Mouse (Mus musculus): ENCODE results near the gene Pacrg. TPM values are rescaled to one million over a fixed set of nuclear protein-coding genes. Genes with fewer than 3 reads are reported as not detected.

The Pacrg gene
- polyA plus RNA-seq, 1 experiment from 2014 or later, result 8.9 TPM

DNA sequence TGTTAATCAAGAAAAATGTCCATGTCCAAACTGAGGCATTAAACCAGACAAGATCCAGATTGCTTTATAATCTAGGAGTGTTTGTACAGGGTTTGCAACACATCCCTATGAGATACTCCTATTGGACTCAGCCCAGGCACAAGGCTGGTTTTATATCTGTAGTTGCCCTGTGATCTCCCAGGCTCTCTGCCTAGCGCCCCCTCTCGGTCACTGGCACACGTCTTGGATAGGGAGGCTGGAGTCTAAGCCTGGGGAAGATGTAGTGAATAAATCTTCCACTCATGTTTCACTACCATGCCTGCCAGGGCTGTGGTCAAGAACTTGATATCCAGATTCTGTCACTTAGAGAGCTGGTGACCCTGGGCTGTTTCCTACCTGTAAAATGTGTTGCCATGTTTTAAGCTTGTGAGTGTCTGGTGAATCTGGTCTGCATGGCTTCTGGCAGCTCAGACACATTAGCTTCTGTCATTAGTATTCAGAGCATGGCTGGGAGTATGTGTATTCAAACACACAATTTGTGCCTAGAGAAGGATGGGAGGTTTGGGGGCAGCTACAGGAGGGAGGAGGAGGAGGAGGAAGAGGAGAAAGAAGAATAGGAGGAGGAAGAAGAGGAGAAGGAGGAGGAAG lies 310.7 kb downstream of the Pacrg start:
- Histone ChIP-seq H3K27ac (no peak overlapping the region), H3K4me3 (replicated peaks) (no peak overlapping the region), H3K27me3 (no peaks in the 10 kb centered on the region), H3K9me3 (no peaks in the 10 kb centered on the region), H3K9ac (replicated peaks) (no peak overlapping the region), H3K36me3 (no peaks in the 10 kb centered on the region), H3K4me1 (replicated peaks) (peaks cover 15% of the 10 kb centered on the region; the same call in 1 of the 2 replicates), H3K4me2 (replicated peaks) (no peak overlapping the region)
- ATAC-seq, result no peak
- WGBS, result 73% methylated on average over 3 of the region's 3 CpGs

DNA sequence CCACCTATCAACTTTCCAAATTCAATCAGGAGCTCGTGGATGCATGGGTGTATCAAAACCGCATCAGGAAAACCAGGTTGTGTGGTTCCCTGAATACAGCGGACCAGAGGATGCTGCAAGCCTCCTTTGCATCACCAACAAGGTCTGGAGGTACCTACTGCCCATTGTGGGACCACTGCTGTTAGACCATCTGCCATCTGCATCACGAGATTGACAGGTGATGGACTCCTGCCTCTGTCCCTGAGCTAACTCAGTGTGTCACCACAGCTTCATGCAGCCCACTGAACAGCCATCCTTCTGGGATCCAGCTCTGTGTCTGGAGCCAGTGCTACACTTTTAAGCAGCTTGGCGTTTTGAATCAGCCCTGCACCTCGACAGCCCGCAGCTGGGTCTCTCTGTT lies 318.8 kb downstream of the Pacrg start:
- no peak overlapping the region for H3K27ac ChIP-seq
- H3K9me3 ChIP-seq, result no peaks in the 10 kb centered on the region
- H3K36me3 ChIP-seq, result no peaks in the 10 kb centered on the region
- no peak overlapping the region for H3K4me2 ChIP-seq (replicated peaks)
- no peak for ATAC-seq
- H3K9ac ChIP-seq (replicated peaks), result no peak overlapping the region
- peaks cover 14% of the 10 kb centered on the region for H3K4me1 ChIP-seq (replicated peaks)
- H3K27me3 ChIP-seq, result peaks cover 5% of the 10 kb centered on the region; the same call in 1 of the 2 replicates
- 90% methylated on average over 7 of the region's 7 CpGs for WGBS
- H3K4me3 ChIP-seq (replicated peaks), result no peak overlapping the region

DNA sequence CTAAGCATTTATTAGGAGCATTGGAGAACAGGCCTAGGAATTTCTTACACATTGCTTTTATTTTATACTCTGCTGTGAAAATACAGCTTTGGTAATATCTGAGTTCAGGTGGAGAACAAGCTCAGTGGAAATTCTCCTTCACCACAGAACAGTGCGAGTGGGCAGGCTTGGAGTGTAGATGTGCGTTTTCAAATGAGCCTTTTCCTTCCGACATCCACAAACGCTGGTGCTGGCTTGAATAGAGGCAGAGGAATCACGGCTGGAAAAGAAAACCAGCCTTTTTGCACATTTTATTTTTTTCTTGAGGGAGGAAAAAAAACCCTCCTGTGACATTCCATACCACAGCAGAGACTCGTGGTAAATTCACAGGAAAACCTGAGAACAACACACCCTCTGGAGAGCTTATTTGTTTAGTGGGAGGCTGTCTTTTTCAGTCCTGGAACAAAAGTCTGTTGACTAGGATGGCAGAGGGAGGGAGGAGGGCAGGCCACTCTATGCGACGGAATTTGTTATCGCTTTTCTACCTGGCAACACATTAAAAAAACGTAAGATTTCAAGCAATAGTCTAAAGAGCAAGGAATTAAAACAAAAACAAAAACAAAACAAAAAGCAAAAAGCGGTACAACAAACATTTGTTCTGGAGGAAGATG lies 320.5 kb downstream of the Pacrg start:
- H3K27me3 ChIP-seq, result peaks cover 5% of the 10 kb centered on the region; the same call in 1 of the 2 replicates
- no peak for ATAC-seq
- no peaks in the 10 kb centered on the region for H3K36me3 ChIP-seq
- WGBS, result 13% methylated on average over 11 of the region's 11 CpGs
- peak overlapping the region; percentile 23 for H3K4me2 ChIP-seq (replicated peaks)
- H3K27ac ChIP-seq, result peak overlapping the region; percentile 57; the same call in 1 of the 2 replicates
- H3K9ac ChIP-seq (replicated peaks), result no peak overlapping the region
- H3K9me3 ChIP-seq, result no peaks in the 10 kb centered on the region
- no peak overlapping the region for H3K4me3 ChIP-seq (replicated peaks)
- H3K4me1 ChIP-seq (replicated peaks), result peaks cover 19% of the 10 kb centered on the region

DNA sequence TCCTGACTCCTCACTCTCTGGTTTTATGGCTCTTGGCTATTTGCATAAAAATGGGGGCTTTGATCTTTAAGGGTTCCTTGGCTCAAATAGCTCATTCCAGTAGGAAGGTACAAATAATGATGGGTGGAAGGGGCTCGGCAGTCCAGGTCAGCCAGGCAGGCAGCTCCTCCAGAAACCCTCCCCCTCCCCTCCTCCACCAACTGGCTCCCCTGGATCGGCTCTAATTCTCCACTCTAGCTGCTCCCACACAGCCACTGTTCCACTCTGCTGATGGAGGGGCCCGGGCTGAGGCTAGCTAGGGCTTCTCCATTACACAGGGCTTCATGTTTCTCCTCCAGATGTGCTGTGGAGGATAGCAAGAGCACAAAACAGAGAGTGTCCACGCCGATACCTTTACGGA lies 325.3 kb downstream of the Pacrg start:
- Histone ChIP-seq H3K27ac (no peak overlapping the region), H3K36me3 (no peaks in the 10 kb centered on the region), H3K4me3 (replicated peaks) (no peak overlapping the region), H3K4me1 (replicated peaks) (peaks cover 14% of the 10 kb centered on the region), H3K9ac (replicated peaks) (no peak overlapping the region), H3K9me3 (no peaks in the 10 kb centered on the region), H3K27me3 (no peaks in the 10 kb centered on the region), H3K4me2 (replicated peaks) (no peak overlapping the region)
- no peak for ATAC-seq
- WGBS, result 60% methylated on average over 6 of the region's 6 CpGs

DNA sequence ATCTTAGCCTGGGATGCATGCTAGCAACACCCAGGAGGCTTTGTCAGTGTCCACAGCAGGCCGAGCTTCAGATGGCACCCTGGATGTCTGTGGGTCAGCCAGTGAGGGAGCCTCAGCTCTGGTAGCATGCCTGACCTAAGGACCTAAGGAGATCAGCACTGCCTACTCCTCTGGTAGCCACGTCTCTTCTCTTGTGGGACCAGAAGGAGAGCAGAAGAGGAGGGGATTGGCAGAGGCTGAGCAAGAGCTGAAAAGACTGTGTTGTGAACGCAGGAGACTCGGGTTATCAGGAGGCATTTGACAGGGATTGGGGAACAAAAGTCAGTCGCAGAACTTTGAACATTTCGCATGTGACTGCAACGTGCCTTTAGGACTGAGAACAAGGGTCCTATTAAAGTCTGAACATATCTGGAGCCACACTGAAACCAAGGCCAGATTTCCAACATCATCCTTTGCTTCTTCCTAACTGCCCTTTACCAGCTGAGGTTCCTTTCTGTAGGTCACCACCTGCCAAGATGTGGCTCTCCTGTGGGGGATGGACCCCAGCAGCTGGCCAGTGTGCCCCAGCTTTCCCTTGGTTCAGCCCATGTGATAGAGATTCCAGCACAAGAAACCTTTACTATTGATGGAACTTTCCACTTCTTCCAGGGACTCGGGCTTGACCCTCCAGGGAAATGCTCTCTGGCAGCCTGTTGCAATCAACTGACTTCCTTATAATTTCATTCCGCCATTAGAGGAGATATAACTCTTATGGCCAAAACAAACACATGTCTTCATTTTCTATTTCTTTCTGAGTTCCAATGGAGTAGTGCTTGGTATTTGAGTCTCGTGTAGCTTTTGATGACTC lies 329.0 kb downstream of the Pacrg start:
- H3K4me3 ChIP-seq (replicated peaks), result no peak overlapping the region
- H3K36me3 ChIP-seq, result no peaks in the 10 kb centered on the region
- H3K4me2 ChIP-seq (replicated peaks), result no peak overlapping the region
- H3K27me3 ChIP-seq, result no peaks in the 10 kb centered on the region
- ATAC-seq, result no peak
- H3K9me3 ChIP-seq, result no peaks in the 10 kb centered on the region
- WGBS, result 83% methylated on average over 10 of the region's 10 CpGs
- H3K27ac ChIP-seq, result no peak overlapping the region
- no peak overlapping the region for H3K9ac ChIP-seq (replicated peaks)
- H3K4me1 ChIP-seq (replicated peaks), result peaks cover 17% of the 10 kb centered on the region

DNA sequence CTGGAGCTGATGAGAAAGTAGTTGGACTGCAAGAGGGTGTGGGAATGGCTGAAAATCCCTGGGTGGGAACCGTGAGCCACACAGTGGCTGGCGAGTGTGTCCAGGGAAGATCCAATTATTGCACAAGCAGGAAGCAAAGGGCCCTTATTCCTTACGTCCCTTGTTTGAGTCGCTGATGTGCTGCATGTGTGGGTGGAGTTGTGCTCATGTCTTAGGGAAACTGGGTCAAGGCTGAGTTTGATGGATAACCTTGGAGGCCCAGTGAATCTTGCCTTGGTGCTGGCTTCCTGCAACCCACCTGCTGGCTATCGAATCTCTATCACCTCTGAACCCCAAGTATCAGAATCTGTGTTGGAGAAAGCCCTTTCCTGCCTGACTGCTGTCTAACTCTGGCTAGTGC lies 329.6 kb downstream of the Pacrg start:
- H3K4me1 ChIP-seq (replicated peaks), result peaks cover 17% of the 10 kb centered on the region
- H3K9ac ChIP-seq (replicated peaks), result no peak overlapping the region
- no peak overlapping the region for H3K4me3 ChIP-seq (replicated peaks)
- H3K4me2 ChIP-seq (replicated peaks), result no peak overlapping the region
- H3K27me3 ChIP-seq, result no peaks in the 10 kb centered on the region
- H3K9me3 ChIP-seq, result no peaks in the 10 kb centered on the region
- no peaks in the 10 kb centered on the region for H3K36me3 ChIP-seq
- 85% methylated on average over 5 of the region's 5 CpGs for WGBS
- H3K27ac ChIP-seq, result no peak overlapping the region
- no peak for ATAC-seq

DNA sequence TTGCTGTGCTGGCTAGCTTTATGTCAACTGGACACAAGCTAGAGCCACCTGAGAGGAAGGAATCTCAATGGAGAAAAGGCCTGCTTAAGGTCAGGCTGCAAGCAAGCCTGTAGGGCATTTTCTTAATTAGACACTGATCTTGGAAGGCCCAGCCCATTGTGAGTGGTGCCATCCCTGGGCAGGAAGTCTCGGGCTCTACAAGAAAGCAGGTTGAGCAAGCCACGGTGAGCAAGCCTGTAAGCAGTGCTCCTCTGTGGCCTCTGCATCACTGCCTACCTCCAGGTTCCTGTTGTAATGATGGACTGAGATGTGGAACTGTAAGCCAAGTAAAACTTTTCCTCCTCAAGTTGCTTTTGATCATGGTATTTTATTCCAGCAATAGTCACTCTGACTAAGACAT lies 332.0 kb downstream of the Pacrg start:
- Histone ChIP-seq H3K4me3 (replicated peaks) (no peak overlapping the region), H3K4me2 (replicated peaks) (no peak overlapping the region), H3K27ac (0 out of 2 replicates have a peak overlapping the region, but pooled peaks have one; percentile 4), H3K4me1 (replicated peaks) (peaks cover 11% of the 10 kb centered on the region), H3K9ac (replicated peaks) (no peak overlapping the region), H3K27me3 (no peaks in the 10 kb centered on the region), H3K9me3 (no peaks in the 10 kb centered on the region), H3K36me3 (no peaks in the 10 kb centered on the region)
- 82% methylated on average over 2 of the region's 2 CpGs for WGBS
- ATAC-seq, result no peak

DNA sequence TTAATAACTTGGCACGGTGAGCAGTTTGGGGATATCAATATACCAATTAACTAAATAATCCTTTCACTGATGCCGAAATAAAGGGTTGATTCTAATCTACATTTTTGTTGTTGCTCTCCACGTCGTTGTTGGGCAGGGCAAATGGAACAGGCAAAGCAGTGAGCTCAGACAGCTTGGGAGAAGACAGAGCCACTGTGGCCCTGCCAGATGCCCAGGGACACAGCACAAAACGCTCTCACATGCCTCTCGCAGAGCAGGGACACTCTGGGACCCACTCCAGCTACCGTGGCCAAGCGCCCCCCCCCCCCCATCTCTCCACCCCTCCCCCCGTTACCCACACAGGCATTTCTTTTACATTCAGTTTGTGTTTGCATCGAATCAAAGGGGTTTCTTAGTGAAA lies 332.6 kb downstream of the Pacrg start:
- Histone ChIP-seq H3K27ac (no peak overlapping the region), H3K4me1 (replicated peaks) (peaks cover 11% of the 10 kb centered on the region)
- 34% methylated on average over 9 of the region's 10 CpGs for WGBS

DNA sequence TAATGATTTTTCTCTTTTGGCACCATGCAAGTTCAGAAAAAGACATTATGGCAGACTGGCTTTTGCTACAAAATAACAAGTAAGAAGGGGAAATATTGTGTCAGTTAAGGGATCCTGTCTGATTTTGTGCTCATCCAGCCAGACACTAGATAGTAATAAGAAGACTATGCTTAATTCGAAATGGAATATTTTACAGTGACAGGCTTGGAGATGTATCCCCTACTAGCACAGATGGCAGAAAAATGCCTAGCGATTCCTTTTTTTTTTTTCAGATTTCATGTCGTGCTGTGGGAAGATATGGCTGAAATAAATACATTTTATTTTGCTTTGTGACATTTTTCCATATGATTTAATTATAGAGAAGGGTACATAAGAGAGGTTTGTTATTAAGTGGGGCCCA lies 333.2 kb downstream of the Pacrg start:
- Histone ChIP-seq H3K4me1 (replicated peaks) (peaks cover 11% of the 10 kb centered on the region), H3K4me2 (replicated peaks) (no peak overlapping the region), H3K4me3 (replicated peaks) (no peak overlapping the region), H3K27ac (no peak overlapping the region), H3K9me3 (no peaks in the 10 kb centered on the region), H3K27me3 (no peaks in the 10 kb centered on the region), H3K36me3 (no peaks in the 10 kb centered on the region), H3K9ac (replicated peaks) (no peak overlapping the region)
- WGBS, result 76% methylated on average over 3 of the region's 3 CpGs
- ATAC-seq, result no peak

More for the DNA sequence above, 332.6 kb downstream of the Pacrg start:
- Histone ChIP-seq H3K36me3 (no peaks in the 10 kb centered on the region), H3K27me3 (no peaks in the 10 kb centered on the region), H3K9ac (replicated peaks) (no peak overlapping the region), H3K4me2 (replicated peaks) (no peak overlapping the region), H3K4me3 (replicated peaks) (no peak overlapping the region), H3K9me3 (no peaks in the 10 kb centered on the region)
- peak; percentile 86 for ATAC-seq

DNA sequence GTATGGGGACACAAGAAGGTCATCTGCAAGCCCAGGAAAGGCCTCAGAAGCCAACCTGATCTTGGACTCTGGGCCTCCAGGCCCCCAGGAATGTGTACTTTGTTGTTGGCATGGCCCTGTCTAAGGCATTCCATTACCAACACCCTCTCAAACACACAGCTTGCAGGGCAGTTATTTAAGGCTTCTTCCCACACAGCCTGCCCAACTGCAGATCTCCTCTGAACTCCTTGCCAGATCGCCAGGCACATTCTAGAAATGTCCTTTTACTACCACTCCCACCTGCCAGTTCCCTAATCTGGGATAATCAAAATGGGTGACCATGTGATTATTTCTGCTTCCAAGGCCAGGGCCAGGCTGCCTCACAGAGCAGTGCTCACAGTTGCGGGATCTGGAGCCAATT lies 338.7 kb downstream of the Pacrg start:
- Histone ChIP-seq H3K4me3 (replicated peaks) (no peak overlapping the region), H3K27me3 (no peaks in the 10 kb centered on the region), H3K36me3 (no peaks in the 10 kb centered on the region), H3K27ac (no peak overlapping the region), H3K9ac (replicated peaks) (no peak overlapping the region), H3K9me3 (no peaks in the 10 kb centered on the region), H3K4me1 (replicated peaks) (peaks cover 17% of the 10 kb centered on the region), H3K4me2 (replicated peaks) (no peak overlapping the region)
- WGBS, result 76% methylated on average over 2 of the region's 2 CpGs
- ATAC-seq, result no peak

DNA sequence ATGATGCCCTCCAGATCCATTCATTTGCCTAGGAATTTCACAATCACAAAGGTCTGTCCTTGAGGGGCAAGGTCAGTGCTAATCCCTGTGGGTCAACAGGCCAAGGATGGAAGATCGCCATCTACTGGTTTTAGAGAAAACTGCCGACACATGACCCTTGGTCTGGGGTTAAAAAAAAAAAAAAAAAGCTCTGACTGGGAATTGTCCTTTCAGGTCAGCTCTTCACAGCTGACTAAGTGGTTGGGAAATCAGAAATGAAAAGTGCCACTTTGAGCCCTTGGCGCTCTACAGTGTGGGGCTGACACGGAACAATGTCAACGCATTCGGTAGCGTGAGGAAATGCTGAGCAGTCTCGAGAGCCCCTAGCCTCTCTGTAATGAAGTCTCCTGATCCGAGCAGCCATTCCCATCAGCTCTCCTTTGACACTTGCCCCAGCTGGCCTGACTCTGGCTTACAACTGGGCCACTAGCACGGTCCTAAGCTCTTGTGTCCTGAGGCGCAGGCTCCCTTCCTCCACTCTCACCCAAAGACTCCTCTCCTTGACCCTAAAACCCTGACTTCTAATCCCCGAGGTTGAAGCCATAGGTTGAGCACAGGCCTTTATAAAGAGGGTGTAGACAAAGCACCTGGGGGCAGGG lies 339.2 kb downstream of the Pacrg start:
- no peaks in the 10 kb centered on the region for H3K27me3 ChIP-seq
- H3K4me3 ChIP-seq (replicated peaks), result no peak overlapping the region
- H3K9me3 ChIP-seq, result no peaks in the 10 kb centered on the region
- WGBS, result 31% methylated on average over 12 of the region's 12 CpGs
- peaks cover 20% of the 10 kb centered on the region for H3K4me1 ChIP-seq (replicated peaks)
- no peaks in the 10 kb centered on the region for H3K36me3 ChIP-seq
- H3K9ac ChIP-seq (replicated peaks), result no peak overlapping the region
- 0 out of 2 replicates have a peak, but pooled peaks have one; percentile 27 for ATAC-seq
- H3K27ac ChIP-seq, result no peak overlapping the region
- no peak overlapping the region for H3K4me2 ChIP-seq (replicated peaks)
